Mouse (Mus musculus): ENCODE data around the gene Wdr54.

- TF ChIP-seq CTCF (IDR thresholded peaks at IDR 0.05; ENCODE audit: low read depth) (no peak), EP300 (IDR thresholded peaks at IDR 0.05; ENCODE audit: low read depth) (no peak)
Observed at GRCm38 (mm10) chr6:83155552-83156238, 502 bp downstream of the Wdr54 start.
